19 mouse cellular contexts compared by ENCODE assay signal in the genomic region with DNA sequence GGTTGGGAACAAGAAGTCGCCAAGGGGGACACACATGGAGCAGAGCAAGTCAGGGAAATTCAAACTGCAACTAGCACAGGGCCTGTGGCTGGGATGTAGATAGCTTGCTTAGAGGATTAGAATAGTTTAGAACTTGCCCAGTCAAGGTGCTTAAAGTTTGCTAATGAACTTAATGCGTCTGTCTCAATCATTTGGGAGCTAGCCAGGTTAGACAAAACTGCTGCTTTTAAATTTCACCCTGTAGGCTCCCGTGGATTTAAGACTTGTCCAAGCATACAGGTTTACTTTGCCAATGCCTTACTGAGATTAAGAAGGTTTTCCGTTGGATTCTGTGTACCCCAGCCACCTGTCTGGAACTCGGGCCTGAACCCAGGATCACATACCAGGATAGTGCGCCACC.
"Had no signal": no experiment of that assay in that cellular context is flagged by ENCODE, and none has a peak within 500 bp of the region (broad histone marks: within the 10 kb centered on the region; RNA-seq: fewer than 3 reads in every experiment).

No protein-coding gene starts in this region.

- DNase-seq: cerebellum, adult 9-10 months; cerebellum, adult 9-11 months; cerebellum, postnatal 10 days; cerebellum, postnatal 25 days; cerebellum, postnatal 36 days; embryo, embryonic 11 days; forebrain, postnatal 0 days; gastrocnemius, adult 2 months; gastrocnemius, postnatal 10 days; gastrocnemius, postnatal 14 days; gastrocnemius, postnatal 25 days; gastrocnemius, postnatal 36 days; heart, adult 11 months; heart, adult 18-20 months; heart, adult 2 months had no signal

- ATAC-seq: forebrain, embryonic 13.5 days; forebrain, embryonic 14.5 days; forebrain, embryonic 15.5 days; forebrain, embryonic 16.5 days; forebrain, postnatal 0 days had no signal
